Mouse (Mus musculus): Measurements from ENCODE around the gene Wdr19.
"Not testable (repeated sequence)": the region's sequence is repeated elsewhere in the genome, so short reads cannot be mapped to it uniquely, and the experiment has no call there.

Wdr19 gene

DNA sequence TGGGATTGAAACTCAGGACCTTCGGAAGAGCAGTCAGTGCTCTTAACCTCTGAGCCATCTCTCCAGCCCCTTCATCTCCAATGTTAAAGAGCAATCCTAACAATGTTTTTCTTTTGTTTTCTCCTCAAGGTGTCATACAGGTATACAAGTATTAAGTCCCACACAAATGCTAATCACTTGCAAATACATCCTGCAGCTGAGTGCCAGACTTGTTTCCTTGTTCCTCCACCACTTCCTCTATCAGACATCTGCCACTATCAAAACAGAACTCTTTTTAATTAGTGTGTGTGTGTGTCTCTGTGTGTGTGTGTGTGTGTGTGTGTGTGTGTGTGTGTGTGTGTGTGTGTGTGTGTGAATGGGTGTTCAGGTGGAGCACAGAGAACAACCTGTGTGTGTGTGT, 100.1 kb downstream of the Wdr19 start:
- not testable (repeated sequence) for DNase-seq (ENCODE audit: low spot score in 2 of 2)

DNA sequence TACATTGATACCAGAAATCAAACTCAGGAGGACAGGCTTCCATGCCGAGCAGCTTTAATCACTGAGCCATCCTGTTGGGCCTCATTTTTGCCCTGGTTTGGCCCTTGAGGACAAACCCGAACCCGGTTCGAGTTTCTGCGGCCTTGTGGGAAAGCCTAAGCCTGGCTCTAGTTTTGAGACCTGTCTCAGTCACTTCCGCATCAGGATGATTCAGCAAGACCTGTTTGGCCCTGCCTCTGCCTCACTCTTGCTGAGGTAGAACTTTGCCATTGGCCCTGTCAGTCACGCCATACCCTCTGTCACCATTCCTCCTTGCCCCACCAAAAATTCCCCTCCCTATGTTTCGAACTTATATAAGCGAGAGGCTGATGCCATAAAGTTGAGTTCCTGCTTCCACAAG, 100.6 kb downstream of the Wdr19 start:
- no peak for DNase-seq (ENCODE audit: low spot score in 2 of 2)

DNA sequence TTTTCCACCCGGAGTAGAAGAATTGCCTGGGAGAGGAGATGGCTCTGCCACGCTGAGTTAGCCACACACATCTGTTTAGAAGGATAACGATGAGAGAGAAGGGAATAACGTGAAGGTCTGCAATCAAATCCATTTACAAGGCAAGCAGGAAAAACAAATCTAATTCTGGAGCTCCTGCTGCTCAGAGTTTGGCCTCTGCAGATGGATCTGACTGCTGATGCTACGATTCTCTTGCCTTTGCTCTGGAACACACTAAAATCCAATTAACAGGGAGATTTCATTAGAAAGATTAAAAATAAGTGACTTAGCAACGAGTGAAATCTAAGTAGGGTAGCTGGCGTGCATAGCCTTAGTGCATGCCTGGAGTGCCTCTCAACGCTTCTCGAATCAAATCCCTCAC, 106.0 kb downstream of the Wdr19 start:
- no peak for DNase-seq (ENCODE audit: low spot score in 2 of 2)

DNA sequence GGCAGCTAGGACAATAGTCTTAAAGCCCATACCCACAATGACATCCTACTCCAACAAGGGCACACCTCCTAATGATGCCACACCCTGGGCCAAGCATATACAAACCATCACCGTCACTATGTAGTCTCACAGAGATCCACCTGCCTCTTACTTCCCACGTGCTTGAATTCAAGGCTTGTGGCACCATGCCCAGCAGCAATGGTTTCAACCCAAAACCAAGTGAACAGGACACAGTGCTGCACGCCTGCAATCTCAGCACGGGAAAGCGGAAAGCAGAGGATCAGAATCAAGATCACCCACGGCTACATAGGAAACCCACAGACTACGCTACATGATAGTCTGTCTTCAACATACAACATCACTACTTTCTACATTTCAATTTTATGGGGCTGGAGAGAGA, 108.7 kb downstream of the Wdr19 start:
- DNase-seq (ENCODE audit: low spot score in 2 of 2): no peak

DNA sequence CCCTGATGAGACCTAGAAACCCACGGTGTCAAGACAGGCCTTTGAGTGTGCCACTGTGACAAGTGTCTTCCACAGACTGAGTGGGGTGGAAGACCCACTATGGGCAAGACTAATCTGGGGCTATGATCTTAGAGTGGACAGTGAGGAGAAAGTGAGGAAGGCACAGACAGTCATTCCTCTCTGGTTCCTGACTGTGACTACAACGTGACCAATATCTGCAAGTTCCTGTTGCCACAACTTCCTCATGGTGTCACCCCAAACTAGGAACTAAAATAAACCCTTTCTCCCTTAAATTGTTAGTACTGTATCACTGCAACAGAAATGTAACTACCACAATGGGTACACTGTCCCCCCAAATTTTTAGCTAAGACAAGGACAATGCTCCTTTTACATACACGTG, 109.4 kb downstream of the Wdr19 start:
- DNase-seq (ENCODE audit: low spot score in 2 of 2): no peak

Measured in spleen, postnatal 4 days (tissue).